Mouse (Mus musculus): ENCODE results near the gene Cdnf.
A peak's percentile ranks its signal among the peaks of the same experiment; 100 is the strongest.

DNA sequence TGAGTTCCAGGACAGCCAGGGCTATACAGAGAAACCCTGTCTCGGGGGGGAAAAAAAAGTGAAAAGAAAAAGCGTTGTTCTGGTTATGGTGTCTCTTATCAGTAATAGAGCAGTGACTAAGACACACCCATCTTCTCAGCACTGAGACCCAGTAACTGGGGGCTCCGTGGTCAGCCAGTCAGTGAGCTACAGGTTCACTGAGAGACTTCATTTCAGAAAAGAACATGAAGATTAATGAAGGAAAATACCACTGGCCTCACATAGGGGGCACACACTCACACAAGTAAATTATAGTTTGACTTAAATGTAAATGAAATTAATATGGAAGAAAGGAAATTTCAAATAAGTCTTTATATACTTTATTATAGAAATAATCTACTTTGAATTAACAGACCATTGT is 32.6 kb upstream of the Cdnf start:
- no peak for TF ChIP-seq EP300 (IDR thresholded peaks at IDR 0.05; ENCODE audit: low read depth)
- peak; percentile 29; the same call in 1 of the 2 replicates for TF ChIP-seq CTCF (IDR thresholded peaks at IDR 0.05; ENCODE audit: low read depth)
